Mouse (Mus musculus) forebrain, embryonic 10.5 days (tissue): ENCODE results near the gene Erbb4. TPM values are rescaled to one million over a fixed set of nuclear protein-coding genes. Genes with fewer than 3 reads are reported as not detected.
A peak's percentile ranks its signal among the peaks of the same experiment; 100 is the strongest.

Source experiments
- DNase-seq: peaks from one replicate; pipeline ENCODE4 v3.0.0-alpha.2; 2017; ENCODE audit warnings: low spot score; ENCODE audit errors: extremely low spot score
- H3K27ac ChIP-seq: fragments of 300-500 bp; sonication (generic); 2 replicates; pipeline ENCODE4 v1.5.1; 2016; ENCODE audit warnings: mild to moderate bottlenecking
- H3K27me3 ChIP-seq: fragments of 300-500 bp; sonication (generic); 2 replicates; pipeline ENCODE4 v1.6.1; 2016; ENCODE audit warnings: mild to moderate bottlenecking; ENCODE audit not compliant: poor library complexity, severe bottlenecking
- H3K36me3 ChIP-seq: fragments of 300-500 bp; sonication (generic); replicated peaks from 2 replicates; pipeline ENCODE4 v1.6.1; 2016; ENCODE audit warnings: mild to moderate bottlenecking, moderate library complexity
- H3K4me1 ChIP-seq: fragments of 300-500 bp; sonication (generic); 2 replicates; pipeline ENCODE4 v1.6.1; 2016
- H3K4me3 ChIP-seq: fragments of 300-500 bp; sonication (generic); 2 replicates; pipeline ENCODE4 v1.5.1; 2016; ENCODE audit warnings: mild to moderate bottlenecking, moderate library complexity
- H3K9me3 ChIP-seq: fragments of 300-500 bp; sonication (generic); 2 replicates; pipeline ENCODE4 v1.6.1; 2016; ENCODE audit warnings: mild to moderate bottlenecking, moderate library complexity
- WGBS: fragments of 180-500 bp; shearing (Covaris S2); methylation state at CpG from one replicate; pipeline ENCODE4 v1.1.7; 2016; 5-methylcytosine and 5-hydroxymethylcytosine counted together
- polyA plus RNA-seq: library from polyadenylated mRNA; unstranded; fragments of >200 nt; fragmentation: Nextera tagmentation; extraction: Ambion mirVana; gene quantifications from 2 replicates; pipeline ENCODE4 v1.2.1, GENCODE M21; 2016

Erbb4 gene
- polyA plus RNA-seq, 1 experiment from 2014 or later, result 2.2 TPM

DNA sequence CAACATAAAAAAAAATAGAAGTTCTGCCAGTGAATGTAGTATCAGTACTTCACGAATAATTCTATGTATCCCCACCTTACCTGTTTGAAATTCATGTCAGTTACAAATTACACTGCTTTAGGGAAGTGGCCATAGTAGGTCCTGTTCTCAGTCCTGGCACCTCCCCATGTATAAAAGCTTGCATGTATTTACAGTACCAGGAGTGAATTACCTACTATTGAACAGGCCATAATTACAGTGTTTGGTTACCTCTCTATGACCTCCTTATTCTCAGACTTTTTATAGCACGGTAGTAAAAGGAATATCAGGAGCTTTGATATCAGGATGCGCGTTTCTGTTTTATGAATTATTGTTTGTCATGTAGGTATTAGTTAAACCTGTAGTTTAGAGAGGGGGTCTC is 564.9 kb downstream of the Erbb4 start:
- Histone ChIP-seq H3K9me3 (no peaks in the 10 kb centered on the region), H3K4me1 (no peaks in the 10 kb centered on the region), H3K27ac (no peak overlapping the region), H3K36me3 (no peaks in the 10 kb centered on the region), H3K27me3 (no peaks in the 10 kb centered on the region), H3K4me3 (no peak overlapping the region)
- WGBS, result 91% methylated on average over 4 of the region's 4 CpGs
- DNase-seq, result no peak

- Histone ChIP-seq H3K27ac (no peak overlapping the region), H3K9me3 (no peaks in the 10 kb centered on the region), H3K27me3 (no peaks in the 10 kb centered on the region), H3K4me3 (no peak overlapping the region), H3K4me1 (no peaks in the 10 kb centered on the region), H3K36me3 (no peaks in the 10 kb centered on the region)
- WGBS, result 84% methylated on average over 2 of the region's 2 CpGs
- no peak for DNase-seq
Observed at GRCm38 (mm10) chr1:68517820-68518219, 590.0 kb downstream of the Erbb4 start.

DNA sequence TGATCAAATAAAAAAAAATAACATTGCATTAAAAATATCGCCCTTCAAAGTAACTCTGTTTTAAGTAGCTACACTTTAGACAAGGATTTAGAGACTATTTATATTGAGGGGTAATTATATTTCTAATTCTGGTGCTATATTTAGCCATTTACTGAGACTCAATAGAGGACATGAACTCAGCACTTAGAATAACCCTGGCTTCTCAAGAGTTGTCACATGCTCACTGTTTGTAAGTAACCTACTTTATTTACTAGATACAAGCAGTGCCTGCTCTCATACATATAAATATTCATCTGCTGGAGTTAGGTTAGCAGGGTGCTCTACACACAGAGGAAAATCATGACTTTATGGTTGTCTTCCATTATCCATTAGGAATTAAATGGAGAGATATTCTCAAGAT is 604.0 kb downstream of the Erbb4 start:
- no peaks in the 10 kb centered on the region for H3K36me3 ChIP-seq
- H3K4me1 ChIP-seq, result peaks cover 8% of the 10 kb centered on the region
- H3K9me3 ChIP-seq, result no peaks in the 10 kb centered on the region
- no peak overlapping the region for H3K27ac ChIP-seq
- 89% methylated on average over 1 of the region's 1 CpGs for WGBS
- DNase-seq, result no peak
- H3K27me3 ChIP-seq, result no peaks in the 10 kb centered on the region
- H3K4me3 ChIP-seq, result no peak overlapping the region

- Histone ChIP-seq H3K4me1 (peaks cover 8% of the 10 kb centered on the region), H3K27me3 (no peaks in the 10 kb centered on the region), H3K36me3 (no peaks in the 10 kb centered on the region), H3K27ac (no peak overlapping the region), H3K9me3 (no peaks in the 10 kb centered on the region), H3K4me3 (no peak overlapping the region)
- no peak for DNase-seq
- 45% methylated on average over 4 of the region's 4 CpGs for WGBS
Observed at GRCm38 (mm10) chr1:68501561-68501960, 606.3 kb downstream of the Erbb4 start.

GRCm38 (mm10) chr1:68466390-68466960 is 641.4 kb downstream of the Erbb4 start:
- H3K9me3 ChIP-seq, result no peaks in the 10 kb centered on the region
- DNase-seq, result no peak
- H3K27me3 ChIP-seq, result no peaks in the 10 kb centered on the region
- H3K4me1 ChIP-seq, result peaks cover 12% of the 10 kb centered on the region
- no peak overlapping the region for H3K4me3 ChIP-seq
- H3K36me3 ChIP-seq, result no peaks in the 10 kb centered on the region
- no peak overlapping the region for H3K27ac ChIP-seq

DNA sequence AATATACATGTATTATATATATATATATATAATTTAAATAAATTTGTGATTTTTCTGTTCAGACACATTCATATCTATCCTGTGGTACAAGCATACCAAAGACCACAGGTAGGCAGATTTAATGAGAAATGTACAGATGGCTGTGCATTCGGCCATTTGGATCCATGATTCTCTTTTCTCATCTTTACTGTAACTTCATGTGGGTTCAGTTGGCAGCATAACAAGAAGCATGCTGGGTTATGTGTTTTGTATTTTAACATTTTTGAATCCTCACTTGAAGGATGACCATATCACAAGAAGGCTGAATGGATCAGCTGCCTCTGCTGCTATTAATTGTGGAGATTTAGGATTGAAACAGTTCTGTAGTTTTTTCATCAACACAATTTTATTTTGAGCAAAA is 656.6 kb downstream of the Erbb4 start:
- 91% methylated on average over 1 of the region's 1 CpGs for WGBS
- H3K27ac ChIP-seq, result no peak overlapping the region

GRCm38 (mm10) chr1:68424336-68424983 is 683.4 kb downstream of the Erbb4 start:
- DNase-seq, result no peak
- H3K4me1 ChIP-seq, result no peaks in the 10 kb centered on the region
- no peaks in the 10 kb centered on the region for H3K27me3 ChIP-seq
- no peaks in the 10 kb centered on the region for H3K36me3 ChIP-seq
- H3K27ac ChIP-seq, result no peak overlapping the region
- 86% methylated on average over 5 of the region's 5 CpGs for WGBS
- no peak overlapping the region for H3K4me3 ChIP-seq
- H3K9me3 ChIP-seq, result no peaks in the 10 kb centered on the region

More for the DNA sequence above, 656.6 kb downstream of the Erbb4 start:
- DNase-seq, result no peak
- Histone ChIP-seq H3K4me1 (peaks cover 20% of the 10 kb centered on the region), H3K27me3 (no peaks in the 10 kb centered on the region), H3K36me3 (no peaks in the 10 kb centered on the region), H3K4me3 (no peak overlapping the region), H3K9me3 (no peaks in the 10 kb centered on the region)

- Histone ChIP-seq H3K4me1 (peaks cover 15% of the 10 kb centered on the region), H3K9me3 (no peaks in the 10 kb centered on the region), H3K27ac (0 out of 2 replicates have a peak overlapping the region, but pooled peaks have one; percentile 4), H3K4me3 (no peak overlapping the region), H3K27me3 (no peaks in the 10 kb centered on the region), H3K36me3 (no peaks in the 10 kb centered on the region)
- WGBS, result 47% methylated on average over 4 of the region's 4 CpGs
- no peak for DNase-seq
Observed at GRCm38 (mm10) chr1:68401204-68401603, 706.7 kb downstream of the Erbb4 start.

GRCm38 (mm10) chr1:68371531-68371930 is 736.3 kb downstream of the Erbb4 start:
- Histone ChIP-seq H3K9me3 (no peaks in the 10 kb centered on the region), H3K27me3 (no peaks in the 10 kb centered on the region), H3K4me1 (no peaks in the 10 kb centered on the region), H3K4me3 (no peak overlapping the region), H3K36me3 (no peaks in the 10 kb centered on the region), H3K27ac (no peak overlapping the region)
- no peak for DNase-seq
- WGBS, result 94% methylated on average over 2 of the region's 2 CpGs

- no peak for DNase-seq
Observed at GRCm38 (mm10) chr1:68333714-68334113, 774.1 kb downstream of the Erbb4 start.

DNA sequence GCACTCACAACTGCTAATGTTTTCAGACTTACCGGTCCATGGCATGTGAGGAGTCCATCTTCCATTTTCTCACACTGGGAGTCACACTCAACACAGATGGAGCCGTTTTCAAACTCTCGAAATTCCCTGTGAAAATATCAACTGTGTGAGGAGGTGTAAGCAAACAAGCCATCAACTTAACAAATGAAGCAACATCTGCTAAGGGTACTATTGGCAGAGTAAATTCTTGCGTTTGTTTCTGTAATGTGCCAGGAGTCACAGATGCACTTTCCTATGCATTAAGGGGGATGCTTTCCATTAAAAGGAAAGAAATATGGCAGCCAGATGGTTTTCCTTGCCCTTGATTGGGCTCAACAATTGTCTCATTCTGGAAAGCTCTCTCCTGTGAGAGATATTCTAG is 802.0 kb downstream of the Erbb4 start:
- no peaks in the 10 kb centered on the region for H3K9me3 ChIP-seq
- H3K27ac ChIP-seq, result no peak overlapping the region
- DNase-seq, result no peak
- H3K27me3 ChIP-seq, result no peaks in the 10 kb centered on the region
- H3K4me1 ChIP-seq, result peaks cover 5% of the 10 kb centered on the region
- no peaks in the 10 kb centered on the region for H3K36me3 ChIP-seq
- H3K4me3 ChIP-seq, result no peak overlapping the region
- 93% methylated on average over 4 of the region's 4 CpGs for WGBS

More at GRCm38 (mm10) chr1:68333714-68334113, 774.1 kb downstream of the Erbb4 start:
- peaks cover 6% of the 10 kb centered on the region for H3K4me1 ChIP-seq
- H3K27me3 ChIP-seq, result no peaks in the 10 kb centered on the region
- H3K4me3 ChIP-seq, result no peak overlapping the region
- no peaks in the 10 kb centered on the region for H3K9me3 ChIP-seq
- no peaks in the 10 kb centered on the region for H3K36me3 ChIP-seq
- no peak overlapping the region for H3K27ac ChIP-seq
- 34% methylated on average over 2 of the region's 2 CpGs for WGBS

DNA sequence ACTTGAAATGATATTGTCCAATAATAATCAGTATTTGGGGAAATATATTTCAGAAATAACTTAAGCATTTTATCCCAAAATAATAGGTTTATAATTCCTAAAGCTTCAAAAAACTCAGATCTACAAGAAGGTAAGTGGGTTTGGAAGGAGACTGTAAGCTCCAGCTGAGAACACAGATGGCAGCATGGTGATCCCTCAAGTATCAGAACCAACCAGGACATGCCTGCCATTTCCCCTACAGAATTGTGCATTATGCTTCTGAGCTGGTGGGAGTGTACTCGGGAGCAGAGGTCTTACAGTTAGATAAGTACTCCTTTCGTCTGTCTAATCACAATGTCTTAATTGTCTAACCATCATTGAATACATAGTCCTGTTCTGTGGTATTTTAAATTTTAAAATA is 823.4 kb downstream of the Erbb4 start:
- H3K27me3 ChIP-seq, result no peaks in the 10 kb centered on the region
- H3K4me1 ChIP-seq, result no peaks in the 10 kb centered on the region
- no peaks in the 10 kb centered on the region for H3K9me3 ChIP-seq
- H3K27ac ChIP-seq, result no peak overlapping the region
- no peak overlapping the region for H3K4me3 ChIP-seq
- no peak for DNase-seq
- H3K36me3 ChIP-seq, result no peaks in the 10 kb centered on the region
- WGBS, result 81% methylated on average over 2 of the region's 2 CpGs

- 59% methylated on average over 5 of the region's 5 CpGs for WGBS
- DNase-seq, result no peak
- H3K4me3 ChIP-seq, result no peak overlapping the region
- H3K4me1 ChIP-seq, result no peaks in the 10 kb centered on the region
- no peak overlapping the region for H3K27ac ChIP-seq
- H3K36me3 ChIP-seq, result no peaks in the 10 kb centered on the region
- no peaks in the 10 kb centered on the region for H3K9me3 ChIP-seq
- no peaks in the 10 kb centered on the region for H3K27me3 ChIP-seq
Observed at GRCm38 (mm10) chr1:68275819-68276218, 832.0 kb downstream of the Erbb4 start.
